Mouse (Mus musculus) E14TG2a.4 (cell line): Measurements from ENCODE around the gene Rbms1.

Source experiments
- CTCF ChIP-seq: conservative IDR thresholded peaks from 2 replicates; pipeline ENCODE4 v1.5.1; 2014; ENCODE audit warnings: low read length
- NANOG ChIP-seq: IDR thresholded peaks from 2 replicates; pipeline ENCODE4 v1.6.1; 2014; ENCODE audit warnings: borderline replicate concordance, low read length, mixed read lengths
- POU5F1 ChIP-seq: IDR thresholded peaks from 2 replicates; pipeline ENCODE4 v1.6.1; 2014; ENCODE audit warnings: low read length, borderline replicate concordance

GRCm38 (mm10) chr2:60826406-60827151 lies 136.4 kb downstream of the Rbms1 start:
- TF ChIP-seq CTCF (no peak), NANOG (no peak), POU5F1 (no peak)
